Mouse (Mus musculus) spleen, adult 2 months (tissue): Measurements from ENCODE around the gene Gm9639. TPM values are rescaled to one million over a fixed set of nuclear protein-coding genes. Genes with fewer than 3 reads are reported as not detected.
"Not testable (repeated sequence)": the region's sequence is repeated elsewhere in the genome, so short reads cannot be mapped to it uniquely, and the experiment has no call there.

ENCODE experiments used
- DNase-seq, 2 experiments: peaks; one replicate each; pipeline versions ENCODE4 v3.0.0 to v3.0.0-alpha.2; 2012 to 2021; ENCODE audit warnings: low spot score in 2 of 2, low read depth in 1 of 2
- H3K27ac ChIP-seq: fragments of 200-500 bp; 2 replicates; pipeline ENCODE4 v1.5.1; 2012; ENCODE audit warnings: low read length, inconsistent platforms; ENCODE audit not compliant: insufficient read depth
- H3K27me3 ChIP-seq: fragments of 200-500 bp; 2 replicates; pipeline ENCODE4 v1.6.1; 2012; ENCODE audit warnings: mild to moderate bottlenecking, moderate library complexity, low read length, inconsistent platforms; ENCODE audit not compliant: control insufficient read depth, insufficient read depth
- H3K36me3 ChIP-seq: fragments of 200-500 bp; 2 replicates; pipeline ENCODE4 v1.6.1; 2012; ENCODE audit warnings: mild to moderate bottlenecking, low read length, inconsistent platforms; ENCODE audit not compliant: control insufficient read depth, insufficient read depth
- H3K4me1 ChIP-seq: fragments of 200-500 bp; 2 replicates; pipeline ENCODE4 v1.6.1; 2011; ENCODE audit warnings: inconsistent platforms; ENCODE audit not compliant: control insufficient read depth, insufficient read depth, insufficient read length
- H3K4me3 ChIP-seq: fragments of 200-500 bp; 2 replicates; pipeline ENCODE4 v1.5.1; 2011; ENCODE audit warnings: mild to moderate bottlenecking, inconsistent platforms; ENCODE audit not compliant: insufficient read depth, insufficient read length; ENCODE audit errors: extremely low read depth
- CTCF ChIP-seq: fragments of 200-500 bp; IDR thresholded peaks from 2 replicates; pipeline ENCODE4 v1.5.1; 2011; ENCODE audit warnings: mild to moderate bottlenecking, inconsistent platforms; ENCODE audit not compliant: insufficient read depth, insufficient read length, insufficient replicate concordance; ENCODE audit errors: extremely low read depth
- POLR2A ChIP-seq: fragments of 200-500 bp; IDR thresholded peaks from 2 replicates; pipeline ENCODE4 v1.6.1; 2011; ENCODE audit warnings: low read depth, low read length, inconsistent platforms
- WGBS: fragments of 180-500 bp; shearing (Covaris S2); methylation state at CpG from one replicate; pipeline ENCODE4 v1.1.7; 2018; 5-methylcytosine and 5-hydroxymethylcytosine counted together
- polyA plus RNA-seq: library from polyadenylated mRNA; depleted of rRNA; stranded (reverse); fragments of >200 nt; gene quantifications from 2 replicates; pipeline ENCODE4 v1.2.3, GENCODE M21; 2012

Gene Gm9639
- polyA plus RNA-seq, 1 experiment = not detected

DNA sequence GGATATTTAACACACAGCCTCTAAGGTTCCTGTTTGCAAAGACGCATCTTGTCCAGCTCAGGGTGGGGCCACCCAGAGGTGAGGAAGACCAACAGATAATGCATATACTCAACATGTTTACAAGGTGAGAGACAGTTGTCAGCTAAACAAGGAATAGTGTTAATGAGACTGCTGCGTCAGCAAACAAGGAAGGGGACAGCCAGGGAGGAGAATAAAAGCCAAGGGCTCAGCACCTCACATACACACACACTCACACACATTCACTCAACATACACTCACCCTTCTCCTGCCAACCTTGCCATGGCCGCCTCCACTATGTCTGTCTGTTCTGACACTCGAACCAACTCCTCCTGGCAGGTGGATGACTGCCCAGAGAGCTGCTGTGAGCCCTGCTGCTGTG, 19.5 kb upstream of the Gm9639 start, which contains the start of gene Gm2696:
Gene Gm2696, plus strand, starts transcription at position 301 of the 400 bp plus-strand sequence.
- H3K36me3 ChIP-seq = no peaks in the 10 kb centered on the region
- no peaks in the 10 kb centered on the region for H3K4me1 ChIP-seq
- 51% methylated on average over 4 of the region's 4 CpGs for WGBS
- no peaks in the 10 kb centered on the region for H3K27me3 ChIP-seq
- H3K4me3 ChIP-seq = no peak within 1 kb of the TSS
- no peak for DNase-seq
- TF ChIP-seq POLR2A = no peak
- TF ChIP-seq CTCF = no peak
- H3K27ac ChIP-seq = no peak within 1 kb of the TSS

DNA sequence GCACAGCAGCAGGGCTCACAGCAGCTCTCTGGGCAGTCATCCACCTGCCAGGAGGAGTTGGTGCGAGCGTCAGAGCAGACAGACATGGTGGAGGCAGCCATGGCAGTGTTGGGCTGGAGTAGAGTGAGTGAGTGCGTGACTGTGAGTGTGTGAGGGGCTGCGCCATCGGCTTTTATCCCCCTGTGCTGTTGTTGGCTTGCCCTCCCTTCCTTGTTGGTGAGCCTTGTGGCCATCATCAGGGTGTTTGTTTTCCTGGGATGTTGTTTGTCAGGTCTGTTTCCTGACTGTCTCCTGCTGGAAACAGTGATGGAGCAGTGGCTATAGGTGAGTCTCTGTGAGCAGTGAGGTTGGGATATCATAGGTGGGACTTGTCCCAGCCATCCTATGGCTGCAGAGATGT, 16.9 kb upstream of the Gm9639 start, which contains the start of gene Gm9507:
Gene Gm9507, minus strand, starts transcription at position 101 of the 400 bp plus-strand sequence.
- H3K4me3 ChIP-seq = no peak within 1 kb of the TSS
- 71% methylated on average over 5 of the region's 5 CpGs for WGBS
- no peak within 1 kb of the TSS for H3K27ac ChIP-seq
- no peak for TF ChIP-seq CTCF
- TF ChIP-seq POLR2A = no peak
- H3K27me3 ChIP-seq = no peaks in the 10 kb centered on the region
- H3K36me3 ChIP-seq = no peaks in the 10 kb centered on the region
- no peaks in the 10 kb centered on the region for H3K4me1 ChIP-seq
- no peak for DNase-seq

DNA sequence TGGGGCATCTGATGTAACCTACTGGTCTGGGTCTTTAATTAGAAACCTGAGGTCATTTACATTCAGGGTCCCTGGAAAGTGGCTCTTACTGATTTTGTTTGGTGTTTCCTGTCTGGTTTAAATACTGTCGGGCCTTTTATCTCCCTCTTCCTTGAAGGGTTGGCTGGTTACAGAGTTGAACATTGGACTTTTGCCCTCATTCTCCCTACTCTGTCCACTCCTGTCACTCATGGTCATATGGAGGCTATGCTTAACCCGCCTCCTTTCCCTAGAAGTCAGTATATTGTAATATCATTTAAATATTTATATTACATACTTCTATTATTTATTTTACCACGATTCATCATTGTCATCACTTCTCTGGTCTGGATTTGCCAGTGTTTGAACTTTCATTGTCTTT, 9.2 kb upstream of the Gm9639 start:
- Histone ChIP-seq H3K36me3 (no peaks in the 10 kb centered on the region), H3K27ac (no peak overlapping the region), H3K4me3 (no peak overlapping the region), H3K4me1 (no peaks in the 10 kb centered on the region), H3K27me3 (no peaks in the 10 kb centered on the region)
- DNase-seq = no peak
- WGBS = 59% methylated on average over 3 of the region's 3 CpGs
- TF ChIP-seq POLR2A = no peak
- TF ChIP-seq CTCF = no peak

DNA sequence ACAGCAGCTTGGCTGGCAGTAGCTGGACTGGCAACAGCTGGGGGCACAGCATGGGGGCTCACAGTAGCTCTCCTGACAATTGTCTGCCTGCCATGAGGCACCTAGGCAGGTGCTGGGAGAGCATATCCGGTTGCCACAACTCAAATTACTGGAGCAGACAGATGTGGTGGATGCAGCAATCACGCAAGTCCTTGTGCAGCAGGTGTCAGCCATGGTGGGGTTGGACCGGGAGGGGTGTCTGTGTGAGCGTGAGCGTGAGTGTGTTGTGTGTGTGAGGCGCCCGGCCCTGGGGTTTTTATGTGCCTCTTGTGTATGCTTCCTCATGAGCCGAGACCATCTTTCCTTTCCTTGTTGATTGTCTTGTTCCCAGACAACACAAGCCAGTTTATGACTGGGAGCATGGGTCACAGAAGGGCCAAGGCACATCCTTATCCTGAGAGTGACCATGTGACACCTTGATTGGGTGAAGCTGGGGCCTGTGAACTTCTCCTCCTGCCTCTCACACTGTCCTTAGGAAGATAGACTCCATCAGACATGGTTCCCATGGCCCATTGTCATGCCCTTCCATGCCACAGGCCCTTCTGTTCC, 4.1 kb upstream of the Gm9639 start, which contains the start of gene Gm19668:
Gene Gm19668, minus strand, starts transcription at position 213 of the 588 bp plus-strand sequence.
- 68% methylated on average over 8 of the region's 8 CpGs for WGBS
- no peak within 1 kb of the TSS for H3K4me3 ChIP-seq
- DNase-seq = no peak
- H3K4me1 ChIP-seq = no peaks in the 10 kb centered on the region
- no peaks in the 10 kb centered on the region for H3K36me3 ChIP-seq
- TF ChIP-seq POLR2A (no peak), CTCF (no peak)
- H3K27me3 ChIP-seq = no peaks in the 10 kb centered on the region
- no peak within 1 kb of the TSS for H3K27ac ChIP-seq

DNA sequence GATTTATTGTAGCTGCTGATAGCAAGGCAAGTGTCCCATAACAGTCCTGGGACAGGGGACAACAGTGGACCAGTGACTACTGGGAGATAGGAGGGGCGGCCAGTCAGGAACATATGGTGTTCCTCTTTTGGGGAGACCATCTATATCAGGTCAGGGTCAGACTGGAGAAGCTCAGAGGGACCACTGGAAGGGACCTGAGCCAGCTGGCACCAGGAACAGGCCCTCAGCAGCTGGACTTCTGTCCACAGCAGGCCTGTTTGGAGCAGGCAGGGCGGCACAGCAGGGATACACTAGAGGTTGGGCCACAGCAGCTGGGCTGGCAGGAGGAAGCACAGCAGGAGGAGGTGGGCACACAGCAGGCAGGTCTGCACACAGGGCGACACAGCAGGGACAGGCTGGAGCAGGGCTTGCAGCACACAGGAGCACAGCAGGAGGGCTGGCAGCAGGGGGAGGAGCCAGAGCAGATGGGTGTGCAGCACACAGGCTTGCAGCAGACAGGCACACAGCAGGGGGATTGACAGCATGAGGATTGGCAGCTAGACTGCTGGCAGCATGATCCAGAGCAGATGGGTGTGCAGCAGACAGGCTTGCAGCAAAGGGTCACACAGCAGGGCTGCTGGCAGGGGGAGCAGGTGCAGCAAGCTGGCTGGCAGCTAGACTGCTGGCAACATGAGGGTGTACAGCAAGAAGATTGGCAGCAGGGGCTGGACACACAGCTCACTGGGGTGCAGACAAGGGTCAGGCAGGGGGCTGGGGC, 3.5 kb upstream of the Gm9639 start:
- not testable (repeated sequence) for H3K36me3 ChIP-seq, H3K4me3 ChIP-seq, H3K27ac ChIP-seq, H3K27me3 ChIP-seq, DNase-seq, H3K4me1 ChIP-seq
- WGBS = 56% methylated on average over 3 of the region's 3 CpGs

DNA sequence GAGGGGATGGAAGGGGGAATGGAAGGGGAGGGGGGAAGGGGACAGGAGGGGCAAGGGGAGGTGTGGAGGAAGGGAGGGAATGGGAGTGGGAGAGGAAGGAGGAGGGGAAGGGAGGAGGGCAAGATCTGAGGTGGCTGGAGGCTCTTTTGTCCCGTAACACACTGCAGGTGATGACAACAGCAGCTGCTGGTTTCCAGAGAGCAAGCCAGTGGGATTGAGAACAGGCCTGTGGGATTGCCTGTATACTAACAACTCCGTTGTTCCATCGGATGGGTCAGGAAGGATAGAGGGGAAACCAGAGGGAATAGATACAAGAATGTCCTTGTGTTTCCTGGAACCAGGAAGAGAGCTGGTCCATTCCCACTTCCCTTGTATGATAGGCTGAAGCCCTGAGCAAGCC, 2.8 kb upstream of the Gm9639 start:
- H3K4me1 ChIP-seq = no peaks in the 10 kb centered on the region
- H3K4me3 ChIP-seq = no peak overlapping the region
- no peaks in the 10 kb centered on the region for H3K36me3 ChIP-seq
- no peak for DNase-seq
- 54% methylated on average over 3 of the region's 3 CpGs for WGBS
- no peaks in the 10 kb centered on the region for H3K27me3 ChIP-seq
- no peak overlapping the region for H3K27ac ChIP-seq
- TF ChIP-seq POLR2A = no peak
- TF ChIP-seq CTCF = no peak

DNA sequence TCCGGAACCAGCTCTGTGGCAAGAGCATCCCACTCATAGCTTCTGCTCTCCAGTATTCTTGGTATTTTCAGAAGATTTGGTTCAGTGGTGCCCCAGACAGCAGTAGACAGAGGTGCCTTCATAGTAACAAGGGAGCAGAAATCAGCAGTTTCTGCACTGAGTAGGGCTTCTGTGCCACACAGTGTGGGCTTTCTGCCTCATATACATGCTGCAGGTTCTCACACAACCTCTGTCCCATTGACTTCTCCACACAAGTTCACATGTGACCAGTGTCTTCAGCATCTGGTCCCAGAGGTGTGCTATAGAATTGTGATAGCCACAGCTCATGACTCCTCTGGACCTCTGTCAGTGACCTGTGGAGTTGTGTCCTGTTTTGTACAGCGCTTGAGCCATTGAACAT, 6.3 kb downstream of the Gm9639 start:
- TF ChIP-seq POLR2A (no peak), CTCF (no peak)
- DNase-seq = no peak
- Histone ChIP-seq H3K36me3 (no peaks in the 10 kb centered on the region), H3K4me1 (no peaks in the 10 kb centered on the region), H3K27me3 (no peaks in the 10 kb centered on the region), H3K4me3 (no peak overlapping the region), H3K27ac (no peak overlapping the region)
- WGBS = 70% methylated on average over 2 of the region's 2 CpGs

DNA sequence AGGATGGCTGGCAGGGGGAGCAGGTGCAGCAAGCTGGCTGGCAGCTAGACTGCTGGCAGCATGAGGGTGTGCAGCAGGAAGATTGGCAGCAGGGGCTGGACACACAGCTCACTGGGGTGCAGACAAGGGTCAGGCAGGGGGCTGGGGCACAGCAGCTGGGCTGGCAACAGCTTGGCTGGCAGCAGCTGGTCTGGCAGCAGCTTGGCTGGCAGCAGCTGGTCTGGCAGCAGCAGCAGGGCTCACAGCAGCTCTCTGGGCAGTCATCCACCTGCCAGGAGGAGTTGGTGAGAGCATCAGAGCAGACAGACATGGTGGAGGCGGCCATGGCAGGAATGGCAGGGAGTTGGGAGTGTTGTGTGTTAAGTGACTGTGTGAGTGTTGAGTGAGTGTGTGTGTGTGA, 7.0 kb downstream of the Gm9639 start, which contains the start of gene Gm7137:
Gene Gm7137, minus strand, starts transcription at position 325 of the 400 bp plus-strand sequence.
- 78% methylated on average over 1 of the region's 1 CpGs for WGBS
- H3K27me3 ChIP-seq, H3K4me3 ChIP-seq, H3K27ac ChIP-seq, H3K4me1 ChIP-seq, H3K36me3 ChIP-seq, DNase-seq: not testable (repeated sequence)

DNA sequence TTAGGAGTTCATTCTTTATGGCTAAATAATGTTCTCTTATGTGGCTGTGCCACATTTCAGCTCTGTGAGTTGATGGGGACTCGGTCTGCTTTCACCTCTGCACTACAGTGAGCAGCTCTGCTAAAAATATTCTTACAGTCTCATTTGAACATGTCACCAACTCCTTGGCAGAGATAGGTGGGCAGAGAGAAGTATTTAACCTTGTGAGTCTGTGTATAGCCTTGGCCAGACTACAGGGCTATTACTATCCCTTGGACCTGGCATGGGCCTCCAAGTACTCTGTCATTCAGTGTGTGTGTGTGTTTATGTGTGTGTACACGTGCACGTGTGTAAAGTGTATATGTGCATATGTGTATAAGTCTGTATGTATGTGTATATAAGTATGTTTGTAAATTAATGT, 11.5 kb downstream of the Gm9639 start:
- H3K27me3 ChIP-seq, DNase-seq, H3K4me3 ChIP-seq, H3K36me3 ChIP-seq, H3K27ac ChIP-seq, H3K4me1 ChIP-seq: not testable (repeated sequence)
- 96% methylated on average over 2 of the region's 3 CpGs for WGBS

DNA sequence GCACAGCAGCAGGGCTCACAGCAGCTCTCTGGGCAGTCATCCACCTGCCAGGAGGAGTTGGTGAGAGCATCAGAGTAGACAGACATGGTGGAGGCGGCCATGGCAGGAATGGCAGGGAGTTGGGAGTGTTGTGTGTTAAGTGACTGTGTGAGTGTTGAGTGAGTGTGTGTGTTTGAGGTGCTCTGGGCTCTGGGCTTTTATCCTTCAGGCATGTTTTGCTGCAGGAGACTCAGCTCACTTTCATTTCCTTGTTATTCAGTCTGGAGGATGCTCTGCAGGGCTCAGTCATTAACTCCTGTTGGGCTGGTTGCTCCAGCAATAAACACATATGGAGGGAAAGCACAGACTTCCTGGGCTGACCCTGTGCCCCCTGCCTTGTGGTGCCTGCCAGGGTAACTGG, 12.4 kb downstream of the Gm9639 start, which contains the start of gene Gm3250:
Gene Gm3250, minus strand, starts transcription at position 101 of the 400 bp plus-strand sequence.
- not testable (repeated sequence) for H3K4me1 ChIP-seq, DNase-seq, H3K27ac ChIP-seq, H3K27me3 ChIP-seq, H3K4me3 ChIP-seq, H3K36me3 ChIP-seq
- WGBS = 40% methylated on average over 1 of the region's 1 CpGs
